ENCODE assay signal across 14 mouse cellular contexts in the genomic region with DNA sequence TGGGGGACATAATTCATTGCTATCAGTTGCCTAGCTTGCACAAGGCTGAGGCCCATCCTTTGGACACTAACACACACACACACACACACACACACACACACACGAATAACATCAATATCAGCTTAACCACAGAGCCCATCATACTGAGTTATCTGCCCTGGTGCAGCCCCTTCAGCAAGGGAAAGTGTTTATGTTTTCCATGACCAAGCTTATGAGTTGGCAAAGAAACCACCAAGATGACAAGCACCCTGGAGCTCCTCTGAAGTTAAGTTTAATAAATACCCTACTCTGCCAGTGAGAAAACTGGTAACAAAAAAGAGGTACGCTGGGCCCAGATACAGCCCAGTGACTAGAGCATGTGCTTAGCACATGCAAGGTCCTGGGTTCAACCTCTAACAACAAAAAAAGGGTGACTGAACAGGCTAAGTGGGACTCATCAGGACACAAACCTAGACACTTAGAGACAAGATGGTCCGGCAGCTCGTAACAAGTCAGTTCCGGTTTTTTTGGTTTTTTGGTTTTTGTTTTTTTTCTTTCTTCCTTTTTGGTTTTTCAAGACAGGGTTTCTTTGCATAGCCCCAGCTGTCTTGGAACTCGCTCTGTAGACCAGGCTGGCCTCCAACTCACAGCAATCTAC. TPM values are rescaled to one million over a fixed set of nuclear protein-coding genes. Genes with fewer than 3 reads are reported as not detected.
DNase-seq lines count a peak whose midpoint lies in the region; ATAC-seq and TF ChIP-seq lines count a peak whose summit lies in the region.
"Had no signal": no experiment of that assay in that cellular context is flagged by ENCODE, and none has a peak within 500 bp of the region (broad histone marks: within the 10 kb centered on the region; RNA-seq: fewer than 3 reads in every experiment).

No protein-coding gene starts in this region.

- no peaks in the 10 kb centered on the region for H3K27me3 ChIP-seq in liver, embryonic 14.5 days (ENCODE audit: control insufficient read depth, insufficient read depth, low read length)
- H3K27me3 ChIP-seq: lung, embryonic 15.5 days; midbrain, embryonic 12.5 days had no signal

- peak overlapping the region; percentile 100 for H3K4me2 ChIP-seq in liver, embryonic 14.5 days (ENCODE audit: low read depth)
- H3K4me2 ChIP-seq: lung, embryonic 15.5 days; midbrain, embryonic 12.5 days had no signal

- DNase-seq in spleen, adult 12 weeks (ENCODE audit: low spot score), result peak; percentile 47
- DNase-seq in spleen, postnatal 14 days (ENCODE audit: low spot score in 2 of 2), result no peak
- peak; percentile 33 for DNase-seq in c-Kit-positive CD71-negative TER-119-negative erythroid progenitor cells, embryonic 14.5 days (ENCODE audit: low read depth)
- DNase-seq in liver, embryonic 14.5 days (ENCODE audit: low read depth in 3 of 3, low spot score in 3 of 3), result peak; percentile 64 to 70 (median 64)
- DNase-seq in cerebellum, adult 8-10 months, result no peak
- DNase-seq in embryo, embryonic 11 days, result no peak
- DNase-seq in thymus, postnatal 0 days (ENCODE audit: low spot score), result no peak
- DNase-seq: cerebellum, adult 2 months; heart, postnatal 10 days; thymus, postnatal 14 days had no signal

- peak overlapping the region; percentile 93 for H3K27ac ChIP-seq in liver, embryonic 14.5 days
- H3K27ac ChIP-seq: hindbrain, postnatal 0 days; layer of hippocampus, adult 2 months; lung, embryonic 15.5 days; midbrain, embryonic 12.5 days had no signal

- TF ChIP-seq EP300 in liver, embryonic 14.5 days (IDR thresholded peaks at IDR 0.05; ENCODE audit: low read depth), result peak; percentile 93

- TF ChIP-seq CTCF in liver, embryonic 14.5 days (IDR thresholded peaks at IDR 0.05; ENCODE audit: low read depth), result no peak

- H3K9ac ChIP-seq in liver, embryonic 14.5 days (replicated peaks), result peak overlapping the region; percentile 67
- H3K9ac ChIP-seq: lung, embryonic 15.5 days; midbrain, embryonic 12.5 days had no signal

- no peaks in the 10 kb centered on the region for H3K9me3 ChIP-seq in liver, embryonic 14.5 days (ENCODE audit: control insufficient read depth, low read length)
- H3K9me3 ChIP-seq: lung, embryonic 15.5 days; midbrain, embryonic 12.5 days had no signal

- peaks cover 10% of the 10 kb centered on the region for H3K36me3 ChIP-seq in liver, embryonic 14.5 days (replicated peaks; ENCODE audit: control insufficient read depth, insufficient read depth, low read depth)

- H3K4me3 ChIP-seq in liver, embryonic 14.5 days (ENCODE audit: insufficient read depth in 1 of 2, low read depth in 2 of 2, low read length in 2 of 2), result peak overlapping the region; percentile 22 to 41
- H3K4me3 ChIP-seq: layer of hippocampus, adult 2 months; lung, embryonic 15.5 days; midbrain, embryonic 12.5 days had no signal

- peaks cover 43 to 47% of the 10 kb centered on the region in 2 experiments for H3K4me1 ChIP-seq in liver, embryonic 14.5 days (replicated peaks; ENCODE audit: control insufficient read depth in 2 of 2, insufficient read depth in 2 of 2, low read length in 1 of 2)

- peak; percentile 60 for ATAC-seq in liver, embryonic 14.5 days (ENCODE audit: insufficient read depth)
- ATAC-seq: hindbrain, postnatal 0 days had no signal

- WGBS in liver, embryonic 14.5 days (ENCODE audit: insufficient replicate concordance), result 19% methylated on average over 6 of the region's 6 CpGs

RNA-seq across cellular contexts. Expression of a gene that starts 4.1 kb away (rescaled TPM):
- polyA plus RNA-seq in liver, embryonic 14.5 days (2012; rRNA removed), result 17.9 and 18.9 TPM in 2 replicates
- 24.5 and 25.3 TPM in 2 replicates for polyA plus RNA-seq in liver, embryonic 14.5 days (2014; fragmentation: Nextera tagmentation; extraction: Ambion mirVana)
- polyA plus RNA-seq in thymus, postnatal 0 days (2015; fragmentation: Nextera tagmentation; extraction: Ambion mirVana), result 126 and 132 TPM in 2 replicates

Comparison
In these comparisons a context has a peak if more than half of its experiments do, and no peak if none do; other contexts are left out.
1. DNase-seq: peak in spleen, adult 12 weeks (single experiment), c-Kit-positive CD71-negative TER-119-negative erythroid progenitor cells, embryonic 14.5 days (single experiment) and liver, embryonic 14.5 days (3 of 3); none in spleen, postnatal 14 days (0 of 2), cerebellum, adult 8-10 months (single experiment), embryo, embryonic 11 days (single experiment) and thymus, postnatal 0 days (single experiment).